Mouse (Mus musculus): ENCODE data around the gene Pde4b. TPM values are rescaled to one million over a fixed set of nuclear protein-coding genes. Genes with fewer than 3 reads are reported as not detected.

Pde4b gene
- polyA plus RNA-seq, 1 experiment, result 19.5 TPM

DNA sequence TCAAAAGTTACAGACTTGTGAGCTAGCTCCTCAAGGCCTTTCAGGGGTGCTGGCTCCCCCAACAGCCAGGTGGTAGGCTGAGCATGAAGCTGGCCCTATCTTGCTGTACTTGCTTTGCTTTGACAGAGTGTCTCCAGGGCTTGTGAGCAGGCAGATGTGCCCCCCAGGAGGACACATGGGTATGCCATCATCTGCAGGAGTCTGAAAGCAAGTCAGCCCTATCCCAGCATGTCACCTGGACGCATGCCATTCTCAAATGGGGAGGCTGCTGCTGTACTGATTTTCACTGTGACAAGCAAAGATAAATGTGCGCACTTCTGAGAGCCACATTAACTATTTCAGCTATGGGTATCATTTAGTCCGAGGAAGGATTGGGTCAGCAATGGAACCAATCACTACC lies 507.2 kb downstream of the Pde4b start:
- no peak for TF ChIP-seq CTCF (IDR thresholded peaks at IDR 0.05; ENCODE audit: low read depth, low read length)
- TF ChIP-seq POLR2A (IDR thresholded peaks at IDR 0.05; ENCODE audit: borderline replicate concordance, low read depth, low read length), result no peak
- Histone ChIP-seq H3K27ac (ENCODE audit: insufficient read depth, low read depth, low read length) (no peak overlapping the region), H3K4me3 (ENCODE audit: insufficient read depth, low read length) (no peak overlapping the region), H3K4me1 (ENCODE audit: control insufficient read depth, insufficient read depth, low read length) (peaks cover 15% of the 10 kb centered on the region)

DNA sequence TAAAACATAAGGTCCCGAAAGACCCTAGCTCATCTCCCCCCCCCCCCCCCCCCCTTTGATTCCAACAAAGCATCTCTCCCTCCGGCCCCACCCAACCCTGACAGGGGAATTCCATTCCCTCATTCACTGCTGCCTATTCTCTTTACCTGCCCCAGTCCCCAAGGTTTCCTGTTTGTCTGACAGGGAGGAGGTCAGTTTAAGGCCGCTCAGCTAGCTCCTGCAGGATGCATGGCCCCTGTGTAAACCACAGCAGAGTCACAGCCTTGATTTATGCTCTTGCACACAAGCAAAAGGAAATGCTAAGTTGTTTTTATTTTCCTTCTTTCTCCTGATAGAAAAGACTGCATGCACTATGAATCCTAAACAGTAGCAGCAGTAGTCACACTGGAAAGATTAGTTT lies 516.6 kb downstream of the Pde4b start:
- no peak overlapping the region for H3K27ac ChIP-seq (ENCODE audit: insufficient read depth, low read depth, low read length)
- no peak overlapping the region for H3K4me3 ChIP-seq (ENCODE audit: insufficient read depth, low read length)
- H3K4me1 ChIP-seq (ENCODE audit: control insufficient read depth, insufficient read depth, low read length), result peaks cover 25% of the 10 kb centered on the region
- no peak for TF ChIP-seq CTCF (IDR thresholded peaks at IDR 0.05; ENCODE audit: low read depth, low read length)
- no peak for TF ChIP-seq POLR2A (IDR thresholded peaks at IDR 0.05; ENCODE audit: borderline replicate concordance, low read depth, low read length)

DNA sequence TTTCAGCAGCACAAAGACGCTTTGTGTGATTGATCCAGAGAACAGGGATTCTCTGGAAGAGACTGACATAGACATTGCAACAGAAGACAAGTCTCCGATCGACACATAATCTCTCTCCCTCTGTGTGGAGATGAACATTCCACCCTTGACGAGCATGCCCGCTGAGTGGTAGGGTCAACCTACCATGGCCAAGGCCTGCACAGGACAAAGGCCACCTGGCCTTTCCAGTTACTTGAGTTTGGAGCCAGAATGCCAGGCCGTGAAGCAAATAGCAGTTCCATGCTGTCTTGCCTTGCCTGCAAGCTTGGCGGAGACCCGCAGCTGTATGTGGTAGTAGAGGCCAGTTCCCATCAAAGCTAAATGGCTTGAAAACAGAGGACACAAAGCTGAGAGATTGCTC lies 517.9 kb downstream of the Pde4b start:
- H3K4me3 ChIP-seq (ENCODE audit: insufficient read depth, low read length), result no peak overlapping the region
- peak overlapping the region; percentile 9; the same call in 1 of the 2 replicates for H3K27ac ChIP-seq (ENCODE audit: insufficient read depth, low read depth, low read length)
- H3K4me1 ChIP-seq (ENCODE audit: control insufficient read depth, insufficient read depth, low read length), result peaks cover 33% of the 10 kb centered on the region
- no peak for TF ChIP-seq CTCF (IDR thresholded peaks at IDR 0.05; ENCODE audit: low read depth, low read length)
- no peak for TF ChIP-seq POLR2A (IDR thresholded peaks at IDR 0.05; ENCODE audit: borderline replicate concordance, low read depth, low read length)

DNA sequence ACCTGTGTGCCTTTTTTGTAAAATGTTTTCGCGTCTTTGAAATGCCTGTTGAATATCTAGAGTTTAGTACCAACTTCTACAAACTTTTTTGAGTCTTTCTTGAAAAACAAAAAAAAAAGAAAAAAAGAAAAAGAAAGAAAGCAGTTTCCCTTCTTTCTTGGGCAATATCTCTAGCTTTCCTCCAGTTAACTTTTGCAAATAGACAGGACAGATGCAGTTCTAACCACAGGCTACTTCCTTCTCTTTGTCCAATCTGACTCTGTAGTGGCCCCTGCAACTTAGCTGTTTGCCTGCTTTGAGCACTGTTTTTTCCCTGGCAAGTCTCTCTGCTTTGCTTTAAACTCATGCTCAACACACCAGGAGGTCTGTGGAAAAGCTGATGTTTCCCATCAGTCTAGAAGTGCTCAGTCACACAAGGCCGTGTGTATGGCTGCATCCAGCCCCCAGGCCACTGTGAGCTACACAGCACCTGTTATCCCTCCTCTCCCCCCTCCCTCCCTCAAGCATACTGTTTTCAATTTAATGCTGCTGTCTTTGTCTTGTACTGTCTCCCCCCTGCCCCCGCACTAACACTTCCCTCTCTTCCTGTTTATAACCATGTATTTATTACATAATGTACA lies 518.5 kb downstream of the Pde4b start:
- Histone ChIP-seq H3K4me3 (ENCODE audit: insufficient read depth, low read length) (no peak overlapping the region), H3K4me1 (ENCODE audit: control insufficient read depth, insufficient read depth, low read length) (peaks cover 35% of the 10 kb centered on the region), H3K27ac (ENCODE audit: insufficient read depth, low read depth, low read length) (peak overlapping the region; percentile 62)
- no peak for TF ChIP-seq CTCF (IDR thresholded peaks at IDR 0.05; ENCODE audit: low read depth, low read length)
- TF ChIP-seq POLR2A (IDR thresholded peaks at IDR 0.05; ENCODE audit: borderline replicate concordance, low read depth, low read length), result no peak

DNA sequence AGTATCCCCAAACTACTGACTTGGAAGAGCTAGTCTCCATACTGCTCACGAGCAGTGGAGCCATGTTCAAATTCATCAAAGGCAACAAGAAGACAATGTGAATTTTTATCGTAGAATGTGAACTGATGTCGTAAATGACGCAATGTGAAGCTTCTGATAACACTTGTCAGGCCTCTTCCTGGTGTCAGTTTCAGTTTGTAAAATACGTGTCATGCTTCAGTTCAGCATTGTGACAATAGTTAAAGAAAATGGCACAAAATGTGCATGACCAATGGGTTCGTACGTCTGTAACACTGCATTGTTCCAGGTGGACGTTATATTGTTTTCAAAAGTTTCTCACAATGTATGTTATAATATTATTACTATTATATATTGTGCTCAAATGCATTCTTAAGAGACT lies 519.5 kb downstream of the Pde4b start:
- peaks cover 35% of the 10 kb centered on the region for H3K4me1 ChIP-seq (ENCODE audit: control insufficient read depth, insufficient read depth, low read length)
- TF ChIP-seq POLR2A (IDR thresholded peaks at IDR 0.05; ENCODE audit: borderline replicate concordance, low read depth, low read length), result no peak
- TF ChIP-seq CTCF (IDR thresholded peaks at IDR 0.05; ENCODE audit: low read depth, low read length), result no peak
- 0 out of 2 replicates have a peak overlapping the region, but pooled peaks have one; percentile 16 for H3K27ac ChIP-seq (ENCODE audit: insufficient read depth, low read depth, low read length)
- H3K4me3 ChIP-seq (ENCODE audit: insufficient read depth, low read length), result no peak overlapping the region

DNA sequence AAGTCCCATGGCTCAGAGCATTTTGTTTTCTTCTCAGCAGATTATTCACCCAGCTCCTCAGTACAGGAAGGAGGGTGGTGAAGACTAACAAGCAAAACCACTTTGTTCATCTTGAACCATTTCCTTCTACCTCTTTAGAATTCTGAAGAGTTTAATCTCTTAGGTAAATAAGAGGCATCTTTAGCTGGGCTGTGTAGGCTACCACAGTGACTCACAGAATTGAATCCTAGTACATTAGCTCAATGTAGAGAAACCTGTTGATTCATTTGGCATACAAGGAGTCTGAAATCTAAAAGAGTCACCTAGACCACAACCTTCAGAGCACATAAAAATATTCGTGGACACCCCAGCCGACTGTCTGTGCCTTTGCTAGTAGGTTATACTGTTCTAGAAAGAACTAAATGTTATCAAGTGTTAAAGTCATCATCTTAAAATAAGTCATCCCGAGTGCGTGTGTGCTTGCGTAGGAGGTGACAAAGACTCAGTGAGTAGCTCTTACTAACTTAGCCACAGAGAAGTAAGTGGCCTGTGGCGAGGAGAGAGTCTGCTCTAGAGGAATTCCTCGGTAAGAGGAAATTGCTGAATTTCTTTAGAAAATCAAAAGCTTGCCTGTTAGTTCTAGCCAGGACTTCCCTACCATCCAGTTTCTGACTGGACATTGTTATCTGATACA lies 520.5 kb downstream of the Pde4b start:
- no peak overlapping the region for H3K4me3 ChIP-seq (ENCODE audit: insufficient read depth, low read length)
- H3K27ac ChIP-seq (ENCODE audit: insufficient read depth, low read depth, low read length), result peak overlapping the region; percentile 35
- peaks cover 37% of the 10 kb centered on the region for H3K4me1 ChIP-seq (ENCODE audit: control insufficient read depth, insufficient read depth, low read length)
- TF ChIP-seq CTCF (IDR thresholded peaks at IDR 0.05; ENCODE audit: low read depth, low read length) (no peak), POLR2A (IDR thresholded peaks at IDR 0.05; ENCODE audit: borderline replicate concordance, low read depth, low read length) (no peak)

DNA sequence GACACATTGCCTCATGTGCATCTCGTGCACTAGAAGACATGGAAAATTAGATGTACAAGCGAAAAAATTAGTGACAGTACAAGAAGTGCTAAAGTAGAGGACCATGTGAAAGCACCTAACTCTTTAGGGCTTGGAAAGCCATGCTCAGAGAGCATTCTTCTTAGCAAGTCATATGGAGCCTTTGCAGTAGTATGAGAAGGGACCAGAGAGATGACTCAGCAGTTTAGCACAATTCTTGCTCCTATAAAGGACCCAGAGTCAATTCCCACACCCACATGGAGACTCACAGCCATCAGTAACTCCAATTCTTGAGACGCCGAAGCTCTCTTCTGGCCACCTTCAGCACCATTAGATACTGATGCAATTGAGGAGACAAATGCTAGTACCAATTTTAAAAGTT lies 525.3 kb downstream of the Pde4b start:
- TF ChIP-seq CTCF (IDR thresholded peaks at IDR 0.05; ENCODE audit: low read depth, low read length), result no peak
- no peak for TF ChIP-seq POLR2A (IDR thresholded peaks at IDR 0.05; ENCODE audit: borderline replicate concordance, low read depth, low read length)
- H3K27ac ChIP-seq (ENCODE audit: insufficient read depth, low read depth, low read length), result no peak overlapping the region
- no peak overlapping the region for H3K4me3 ChIP-seq (ENCODE audit: insufficient read depth, low read length)

DNA sequence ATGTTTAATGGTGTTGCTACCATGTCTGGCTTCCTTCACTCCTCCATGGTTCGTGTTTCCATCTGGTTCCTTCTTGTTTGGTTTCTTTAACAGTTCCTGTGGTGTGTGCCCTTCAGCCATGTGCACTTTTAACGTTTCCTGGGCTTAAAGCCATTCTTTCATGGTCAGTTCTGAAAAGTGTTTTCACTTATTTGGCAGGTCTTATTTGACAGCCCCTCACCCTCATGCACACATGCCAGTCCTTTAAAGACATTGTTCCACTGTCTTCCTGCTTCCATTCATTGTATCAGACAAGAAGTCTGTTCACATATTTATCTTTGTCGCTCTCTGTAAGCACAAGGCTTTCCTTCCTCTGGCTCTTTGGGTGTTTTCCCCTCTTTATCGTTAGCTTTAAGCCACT lies 530.4 kb downstream of the Pde4b start:
- Histone ChIP-seq H3K4me1 (ENCODE audit: control insufficient read depth, insufficient read depth, low read length) (peaks cover 28% of the 10 kb centered on the region), H3K4me3 (ENCODE audit: insufficient read depth, low read length) (no peak overlapping the region), H3K27ac (ENCODE audit: insufficient read depth, low read depth, low read length) (peak overlapping the region; percentile 54)
- TF ChIP-seq POLR2A (IDR thresholded peaks at IDR 0.05; ENCODE audit: borderline replicate concordance, low read depth, low read length) (no peak), CTCF (IDR thresholded peaks at IDR 0.05; ENCODE audit: low read depth, low read length) (no peak)

More for the DNA sequence above, 525.3 kb downstream of the Pde4b start:
- peaks cover 28% of the 10 kb centered on the region for H3K4me1 ChIP-seq (ENCODE audit: control insufficient read depth, insufficient read depth, low read length)

DNA sequence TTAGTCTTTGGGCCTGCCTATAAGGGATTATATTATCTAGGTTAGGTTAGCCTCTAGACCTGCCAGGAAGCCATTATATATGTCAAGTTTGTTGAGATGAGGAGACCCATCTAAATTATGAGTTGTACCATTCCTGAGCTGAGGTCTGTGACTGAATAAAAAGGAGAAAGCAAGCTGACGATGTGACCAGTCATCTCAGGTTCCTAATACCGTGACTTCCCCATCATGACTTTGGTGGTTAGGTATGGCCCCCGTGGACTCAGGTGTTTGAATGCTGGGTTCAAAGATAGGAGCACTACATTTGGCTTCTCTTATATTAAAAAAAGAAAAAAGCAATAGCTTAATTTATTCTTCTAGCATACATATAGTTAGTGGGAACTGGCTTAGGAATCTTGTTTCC lies 531.3 kb downstream of the Pde4b start:
- H3K27ac ChIP-seq (ENCODE audit: insufficient read depth, low read depth, low read length), result no peak overlapping the region
- TF ChIP-seq POLR2A (IDR thresholded peaks at IDR 0.05; ENCODE audit: borderline replicate concordance, low read depth, low read length) (no peak), CTCF (IDR thresholded peaks at IDR 0.05; ENCODE audit: low read depth, low read length) (no peak)
- no peak overlapping the region for H3K4me3 ChIP-seq (ENCODE audit: insufficient read depth, low read length)

DNA sequence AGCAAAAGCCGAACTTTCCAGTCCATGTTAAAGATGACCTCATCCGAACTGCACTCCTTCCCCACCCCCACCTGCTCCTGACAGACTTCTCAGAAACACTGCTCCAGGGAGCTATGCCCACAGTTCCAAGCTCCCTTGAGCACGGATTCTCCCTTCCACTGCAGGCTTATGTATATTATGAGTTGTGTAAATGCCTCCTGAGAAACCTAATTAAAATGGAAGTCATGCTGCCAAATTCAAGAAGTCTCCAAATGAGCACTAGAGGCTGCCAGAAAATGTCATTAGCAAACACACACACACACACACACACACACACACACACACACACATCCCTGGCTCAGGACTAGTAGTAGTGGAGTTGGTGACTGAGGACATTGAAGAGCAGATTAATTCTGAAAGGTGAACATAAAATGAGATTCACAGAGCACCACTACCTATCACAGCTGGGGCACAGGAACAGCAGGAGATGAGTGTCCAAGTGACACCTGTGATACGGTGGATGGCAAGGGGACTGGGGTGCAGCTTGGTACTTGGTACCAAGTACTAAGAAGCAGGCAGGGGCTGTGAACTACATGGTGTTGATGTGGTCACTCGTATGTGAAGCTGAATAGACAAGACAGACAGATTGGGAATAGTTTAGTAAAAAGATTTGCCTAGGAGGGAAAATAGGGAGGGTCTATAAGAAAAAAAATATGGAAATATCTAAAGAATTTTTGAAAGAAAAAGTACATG lies 533.0 kb downstream of the Pde4b start:
- TF ChIP-seq POLR2A (IDR thresholded peaks at IDR 0.05; ENCODE audit: borderline replicate concordance, low read depth, low read length), result no peak
- TF ChIP-seq CTCF (IDR thresholded peaks at IDR 0.05; ENCODE audit: low read depth, low read length), result no peak
- Histone ChIP-seq H3K27ac (ENCODE audit: insufficient read depth, low read depth, low read length) (no peak overlapping the region), H3K4me1 (ENCODE audit: control insufficient read depth, insufficient read depth, low read length) (peaks cover 47% of the 10 kb centered on the region), H3K4me3 (ENCODE audit: insufficient read depth, low read length) (no peak overlapping the region)

More for the DNA sequence above, 531.3 kb downstream of the Pde4b start:
- peaks cover 35% of the 10 kb centered on the region for H3K4me1 ChIP-seq (ENCODE audit: control insufficient read depth, insufficient read depth, low read length)

All from bone marrow macrophage, adult 2 months (primary cell).